Mouse (Mus musculus) hindbrain, embryonic 16.5 days (tissue): ENCODE measurements around the gene Zfp398. TPM values are rescaled to one million over a fixed set of nuclear protein-coding genes. Genes with fewer than 3 reads are reported as not detected.

Experiments
- ATAC-seq: fragments of 200-750 bp; cut with Nextera tagmentation; 2 replicates; pipeline ENCODE4 v1.8.0; 2017; ENCODE audit warnings: moderate TSS enrichment, moderate library complexity
- H3K27ac ChIP-seq: fragments of 300-500 bp; sonication (generic); 2 replicates; pipeline ENCODE4 v1.5.1; 2014; ENCODE audit warnings: low read depth, mild to moderate bottlenecking, control low read depth, low read length, moderate library complexity
- H3K27me3 ChIP-seq: fragments of 300-500 bp; sonication (generic); replicated peaks from 2 replicates; pipeline ENCODE4 v1.6.1; 2014; ENCODE audit warnings: low read length; ENCODE audit not compliant: control insufficient read depth, insufficient read depth
- H3K36me3 ChIP-seq: fragments of 300-500 bp; sonication (generic); 2 replicates; pipeline ENCODE4 v1.6.1; 2014; ENCODE audit warnings: mild to moderate bottlenecking, low read length, moderate library complexity, mixed read lengths; ENCODE audit not compliant: control insufficient read depth, insufficient read depth
- H3K4me1 ChIP-seq: fragments of 300-500 bp; sonication (generic); 2 replicates; pipeline ENCODE4 v1.6.1; 2014; ENCODE audit warnings: low read depth, low read length; ENCODE audit not compliant: control insufficient read depth, insufficient read depth
- H3K4me2 ChIP-seq: fragments of 300-500 bp; sonication (generic); 2 replicates; pipeline ENCODE4 v1.6.1; 2014; ENCODE audit warnings: mild to moderate bottlenecking, low read length, control low read depth, moderate library complexity
- H3K4me3 ChIP-seq: fragments of 300-500 bp; sonication (generic); 2 replicates; pipeline ENCODE4 v1.5.1; 2014; ENCODE audit warnings: mild to moderate bottlenecking, low read length, control low read depth, moderate library complexity
- H3K9ac ChIP-seq: fragments of 300-500 bp; sonication (generic); 2 replicates; pipeline ENCODE4 v1.6.1; 2014; ENCODE audit warnings: low read depth, mild to moderate bottlenecking, control low read depth, low read length, moderate library complexity
- H3K9me3 ChIP-seq: fragments of 300-500 bp; sonication (generic); 2 replicates; pipeline ENCODE4 v1.6.1; 2014; ENCODE audit warnings: mild to moderate bottlenecking, low read length, moderate library complexity; ENCODE audit not compliant: control insufficient read depth
- WGBS: fragments of 180-500 bp; shearing (Covaris S2); extraction: QIAGEN DNeasy Blood & Tissue Kit; methylation state at CpG from one replicate; pipeline ENCODE4 v1.1.7; 2014; 5-methylcytosine and 5-hydroxymethylcytosine counted together
- polyA plus RNA-seq: library from polyadenylated mRNA; unstranded; fragments of >200 nt; fragmentation: Nextera tagmentation; extraction: Ambion mirVana; gene quantifications from 2 replicates; pipeline ENCODE4 v1.2.1, GENCODE M21; 2015

Zfp398 gene
- polyA plus RNA-seq, 1 experiment from 2014 or later: 16.5 TPM

DNA sequence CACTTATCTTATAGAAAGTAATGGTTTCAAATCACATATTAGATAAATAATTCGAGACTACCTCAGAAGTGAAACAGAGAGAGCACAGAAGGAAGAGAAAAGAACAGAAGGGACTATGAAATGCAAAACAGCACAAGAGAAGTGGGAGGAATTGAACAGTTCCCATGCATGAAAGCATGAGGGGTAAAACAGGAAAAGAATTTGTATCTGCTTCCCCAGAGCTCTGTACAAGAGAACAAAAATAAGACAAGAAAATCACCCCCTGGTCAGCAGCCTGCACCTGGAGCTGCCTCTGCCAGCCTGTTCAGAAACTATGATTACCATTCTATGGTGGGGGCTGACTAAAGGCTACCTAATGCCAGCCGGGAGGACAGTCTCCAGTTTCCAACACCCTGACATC lies 28.0 kb upstream of the Zfp398 start:
- peaks cover 35% of the 10 kb centered on the region for H3K36me3 ChIP-seq
- no peak for ATAC-seq
- H3K9ac ChIP-seq: no peak overlapping the region
- no peak overlapping the region for H3K27ac ChIP-seq
- no peaks in the 10 kb centered on the region for H3K27me3 ChIP-seq
- no peak overlapping the region for H3K4me2 ChIP-seq
- H3K9me3 ChIP-seq: no peaks in the 10 kb centered on the region
- peaks cover 28% of the 10 kb centered on the region for H3K4me1 ChIP-seq
- WGBS: 92% methylated on average over 2 of the region's 2 CpGs
- H3K4me3 ChIP-seq: no peak overlapping the region

DNA sequence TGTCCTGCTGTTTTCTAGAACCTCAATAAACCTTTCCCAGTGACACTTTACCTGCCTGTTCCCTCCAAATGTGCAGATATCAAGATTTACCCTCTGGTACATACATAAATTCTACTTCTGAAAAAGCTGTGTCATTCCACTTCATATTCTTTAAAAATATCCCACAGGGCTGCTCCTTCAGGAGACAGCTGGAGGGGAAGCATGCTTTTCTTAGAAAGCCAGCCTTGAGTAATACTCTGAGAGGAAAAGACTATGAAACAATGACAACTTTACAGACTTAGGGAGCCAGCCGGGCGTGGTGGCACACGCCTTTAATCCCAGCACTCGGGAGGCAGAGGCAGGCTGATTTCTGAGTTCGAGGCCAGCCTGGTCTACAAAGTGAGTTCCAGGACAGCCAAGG lies 26.9 kb upstream of the Zfp398 start:
- no peak for ATAC-seq
- H3K9me3 ChIP-seq: no peaks in the 10 kb centered on the region
- H3K4me2 ChIP-seq: no peak overlapping the region
- no peaks in the 10 kb centered on the region for H3K27me3 ChIP-seq
- H3K36me3 ChIP-seq: peaks cover 28% of the 10 kb centered on the region
- peaks cover 28% of the 10 kb centered on the region for H3K4me1 ChIP-seq
- no peak overlapping the region for H3K9ac ChIP-seq
- H3K27ac ChIP-seq: no peak overlapping the region
- 93% methylated on average over 5 of the region's 5 CpGs for WGBS
- no peak overlapping the region for H3K4me3 ChIP-seq

DNA sequence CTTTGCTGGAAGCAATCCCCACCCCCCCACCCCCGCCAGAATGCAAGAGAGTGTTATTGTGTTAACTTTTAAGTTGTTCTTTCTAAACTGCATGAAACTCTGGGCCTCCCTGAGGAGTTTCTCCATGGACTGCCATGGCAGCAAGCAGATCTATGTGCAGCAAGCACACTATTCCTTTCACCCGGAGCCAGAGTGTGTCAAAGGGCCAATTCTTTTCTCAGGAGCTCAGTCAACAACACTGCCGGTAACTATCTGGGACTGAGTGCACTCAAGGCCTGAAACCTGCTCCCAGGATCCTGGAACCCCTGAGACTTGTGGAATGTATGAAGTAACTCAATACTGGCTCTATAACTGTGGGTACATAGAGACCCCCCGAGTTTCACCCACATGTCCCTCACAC lies 26.4 kb upstream of the Zfp398 start:
- Histone ChIP-seq H3K9ac (no peak overlapping the region), H3K4me3 (no peak overlapping the region), H3K27me3 (no peaks in the 10 kb centered on the region), H3K4me1 (peaks cover 28% of the 10 kb centered on the region), H3K4me2 (no peak overlapping the region), H3K27ac (peak overlapping the region; percentile 63), H3K36me3 (peaks cover 23% of the 10 kb centered on the region), H3K9me3 (no peaks in the 10 kb centered on the region)
- no peak for ATAC-seq
- 68% methylated on average over 4 of the region's 4 CpGs for WGBS

DNA sequence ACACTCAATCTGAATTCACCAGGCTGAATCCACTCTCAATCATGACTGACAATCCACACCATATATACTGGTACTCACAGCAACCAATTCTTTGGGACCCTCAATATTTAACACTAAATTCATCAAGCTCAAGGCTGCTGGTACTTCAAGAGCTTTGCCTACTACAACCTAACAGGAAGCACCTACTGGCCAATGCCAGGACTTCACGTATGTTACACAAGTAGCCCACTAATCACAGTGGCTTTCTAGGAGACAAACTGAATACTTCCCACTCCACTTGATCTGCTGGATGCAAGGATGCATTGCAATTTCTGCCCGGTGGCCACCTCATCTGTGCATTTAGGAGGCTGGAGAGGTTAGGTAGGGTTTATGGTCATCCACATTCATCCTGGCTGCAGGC lies 25.3 kb upstream of the Zfp398 start:
- H3K4me3 ChIP-seq: no peak overlapping the region
- H3K9me3 ChIP-seq: no peaks in the 10 kb centered on the region
- peaks cover 28% of the 10 kb centered on the region for H3K4me1 ChIP-seq
- no peak overlapping the region for H3K27ac ChIP-seq
- H3K4me2 ChIP-seq: peak overlapping the region; percentile 6; the same call in 1 of the 2 replicates
- ATAC-seq: no peak
- 77% methylated on average over 2 of the region's 2 CpGs for WGBS
- peaks cover 15% of the 10 kb centered on the region for H3K36me3 ChIP-seq
- no peaks in the 10 kb centered on the region for H3K27me3 ChIP-seq
- no peak overlapping the region for H3K9ac ChIP-seq

DNA sequence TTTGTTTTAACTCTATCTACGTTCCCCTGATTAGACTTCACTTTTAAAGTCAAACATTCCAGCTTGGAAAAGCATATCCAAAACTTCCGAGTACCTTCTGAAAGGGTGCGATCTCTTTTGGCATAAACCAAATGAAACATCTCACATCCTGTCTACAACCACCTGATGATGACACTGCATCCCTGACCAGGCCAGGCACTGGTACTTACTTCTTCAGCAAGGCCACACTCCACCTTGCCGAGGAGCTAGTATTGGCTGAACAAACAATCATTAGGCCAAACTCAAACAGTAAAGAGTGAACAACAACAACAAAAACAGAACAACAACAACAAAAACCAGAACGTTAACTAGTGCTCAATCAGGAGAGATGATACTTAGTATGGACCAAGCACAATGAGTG lies 24.1 kb upstream of the Zfp398 start:
- WGBS: 68% methylated on average over 5 of the region's 5 CpGs
- H3K4me1 ChIP-seq: peaks cover 28% of the 10 kb centered on the region
- H3K9me3 ChIP-seq: no peaks in the 10 kb centered on the region
- H3K27ac ChIP-seq: no peak overlapping the region
- H3K4me3 ChIP-seq: peak overlapping the region; percentile 93
- H3K36me3 ChIP-seq: peaks cover 6% of the 10 kb centered on the region
- ATAC-seq: no peak
- H3K4me2 ChIP-seq: peak overlapping the region; percentile 79
- H3K27me3 ChIP-seq: no peaks in the 10 kb centered on the region
- peak overlapping the region; percentile 88; the same call in 1 of the 2 replicates for H3K9ac ChIP-seq

DNA sequence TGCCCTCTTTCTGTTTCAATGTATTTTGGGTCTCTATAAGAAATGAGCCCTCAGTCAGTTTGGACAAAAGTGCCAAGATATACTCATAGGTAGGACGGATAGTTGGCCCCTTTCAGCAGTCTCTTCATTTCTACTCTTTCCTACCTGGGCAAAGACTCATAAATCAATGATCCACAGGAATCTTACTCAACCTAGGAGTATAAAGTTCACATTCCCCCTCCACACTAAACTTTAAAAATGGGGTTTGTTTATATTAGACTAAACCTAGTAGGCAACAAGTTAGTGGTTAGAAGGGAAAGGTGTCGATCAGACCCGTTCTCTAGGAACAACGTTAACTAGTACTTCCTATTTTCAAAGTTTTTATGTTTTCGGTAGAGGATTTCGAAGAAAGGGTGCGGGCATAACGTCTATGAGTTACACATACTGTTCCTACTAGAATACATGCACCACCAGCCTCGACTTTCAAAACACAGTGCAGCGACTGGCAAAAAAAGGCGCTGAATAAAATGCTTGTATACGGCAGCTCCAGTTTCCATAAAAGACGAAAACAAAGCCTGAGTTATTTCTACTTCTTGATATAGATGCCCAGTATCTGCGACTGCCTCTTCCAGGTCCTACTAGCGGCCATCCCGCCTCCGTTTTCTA lies 23.1 kb upstream of the Zfp398 start:
- under 1% methylated on average over 17 of the region's 17 CpGs for WGBS
- Histone ChIP-seq H3K4me1 (peaks cover 28% of the 10 kb centered on the region), H3K4me2 (peak overlapping the region; percentile 79)

DNA sequence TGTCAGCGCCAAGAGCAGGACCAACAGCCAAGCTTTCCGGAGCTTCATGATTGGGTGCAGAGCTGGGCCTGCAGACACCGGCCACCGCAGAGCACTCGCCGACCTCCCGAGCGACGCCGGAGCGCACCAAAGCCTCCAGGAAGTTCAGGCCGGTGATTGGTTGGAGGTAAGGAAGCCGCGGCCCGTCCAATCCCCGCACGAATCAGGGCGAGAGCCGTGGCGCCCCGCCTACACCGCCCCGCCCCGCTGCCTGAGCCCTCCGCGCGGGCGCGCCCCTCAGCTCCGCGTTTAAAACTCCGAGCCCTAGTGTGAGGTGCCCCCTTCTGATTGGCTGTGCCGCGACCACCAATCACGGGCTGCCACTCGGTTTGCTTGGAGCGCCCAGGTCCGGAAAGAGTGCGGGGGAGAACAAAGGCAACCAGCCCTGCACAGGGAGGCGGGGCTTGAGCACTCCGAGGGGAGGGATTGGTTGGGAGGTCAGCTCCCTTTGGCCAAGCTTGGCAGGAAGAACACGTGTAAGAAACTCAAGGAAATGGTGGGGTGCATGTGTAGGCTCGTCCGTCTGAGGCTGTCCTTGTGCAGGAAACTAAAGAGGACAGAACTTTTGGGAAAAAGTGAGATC lies 22.1 kb upstream of the Zfp398 start, which contains the start of gene Pdia4:
Gene Pdia4, minus strand, starts transcription at position 174 of the 622 bp plus-strand sequence.
- H3K27me3 ChIP-seq: no peaks in the 10 kb centered on the region
- H3K4me3 ChIP-seq: peak within 1 kb of the TSS; percentile 93
- ATAC-seq: peak; percentile 99
- WGBS: under 1% methylated on average over 44 of the region's 44 CpGs
- peak within 1 kb of the TSS; percentile 79 for H3K4me2 ChIP-seq
- H3K36me3 ChIP-seq: peaks cover 2% of the 10 kb centered on the region
- peaks cover 28% of the 10 kb centered on the region for H3K4me1 ChIP-seq
- peak within 1 kb of the TSS; percentile 88 for H3K9ac ChIP-seq
- peak within 1 kb of the TSS; percentile 92 for H3K27ac ChIP-seq
- H3K9me3 ChIP-seq: no peaks in the 10 kb centered on the region

More for the DNA sequence above, 23.1 kb upstream of the Zfp398 start:
- Histone ChIP-seq H3K9ac (peak overlapping the region; percentile 88), H3K36me3 (no peaks in the 10 kb centered on the region; the same call in 1 of the 2 replicates), H3K27me3 (no peaks in the 10 kb centered on the region), H3K9me3 (no peaks in the 10 kb centered on the region), H3K27ac (peak overlapping the region; percentile 92), H3K4me3 (peak overlapping the region; percentile 93)
- no peak for ATAC-seq

DNA sequence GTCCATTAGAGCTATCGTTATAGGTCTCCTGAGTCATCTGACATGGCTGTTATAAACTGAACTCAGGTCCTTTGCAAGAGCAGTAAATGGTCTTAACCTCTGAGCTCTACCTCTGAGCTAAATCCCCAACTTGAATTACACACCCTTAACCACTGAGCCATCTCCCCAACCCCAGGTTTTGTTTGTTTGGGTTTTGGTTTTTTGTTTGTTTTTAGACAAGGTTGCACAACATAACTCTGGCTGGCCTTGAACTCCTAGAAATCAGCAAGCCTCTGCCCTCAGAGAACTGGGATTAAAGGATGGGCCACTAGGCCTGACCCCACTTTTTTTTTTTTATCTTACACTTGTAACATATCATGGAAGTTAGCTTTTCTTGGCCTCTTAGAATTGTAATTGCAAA lies 19.3 kb upstream of the Zfp398 start:
- H3K27me3 ChIP-seq: no peaks in the 10 kb centered on the region
- peaks cover 11% of the 10 kb centered on the region for H3K36me3 ChIP-seq
- 78% methylated on average over 1 of the region's 1 CpGs for WGBS
- H3K27ac ChIP-seq: no peak overlapping the region
- peaks cover 12% of the 10 kb centered on the region for H3K4me1 ChIP-seq
- ATAC-seq: no peak
- no peak overlapping the region for H3K9ac ChIP-seq
- no peak overlapping the region for H3K4me2 ChIP-seq
- no peaks in the 10 kb centered on the region for H3K9me3 ChIP-seq
- H3K4me3 ChIP-seq: no peak overlapping the region

DNA sequence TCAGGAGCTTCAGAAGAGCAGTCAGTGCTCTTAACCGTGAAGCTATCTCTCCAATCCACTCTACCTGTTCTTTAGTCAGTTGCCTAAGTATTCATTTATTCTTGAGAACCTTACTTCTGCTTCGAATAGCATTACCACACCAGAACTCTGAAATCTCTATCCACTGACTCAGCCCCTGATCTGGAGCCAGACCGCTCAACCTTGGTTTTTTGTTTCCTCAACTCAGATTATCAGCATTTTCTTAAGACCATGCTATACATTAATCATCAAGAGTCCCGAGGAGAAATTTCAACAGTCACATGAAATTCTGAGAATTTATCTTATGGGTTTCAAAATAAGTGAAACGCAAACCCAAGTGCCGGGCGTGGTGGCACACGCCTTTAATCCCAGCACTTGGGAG lies 16.7 kb upstream of the Zfp398 start:
- no peak overlapping the region for H3K27ac ChIP-seq
- no peak overlapping the region for H3K4me2 ChIP-seq
- no peak for ATAC-seq
- H3K9me3 ChIP-seq: no peaks in the 10 kb centered on the region
- no peaks in the 10 kb centered on the region for H3K4me1 ChIP-seq
- H3K27me3 ChIP-seq: no peaks in the 10 kb centered on the region
- peaks cover 21% of the 10 kb centered on the region for H3K36me3 ChIP-seq
- no peak overlapping the region for H3K4me3 ChIP-seq
- 99% methylated on average over 8 of the region's 8 CpGs for WGBS
- H3K9ac ChIP-seq: no peak overlapping the region
